Mouse (Mus musculus) kidney, postnatal 0 days (tissue): ENCODE data around the gene Kcnc4. TPM values are rescaled to one million over a fixed set of nuclear protein-coding genes. Genes with fewer than 3 reads are reported as not detected.

ENCODE experiments used
- ATAC-seq: fragments of 200-750 bp; cut with Nextera tagmentation; replicated peaks from 2 replicates; pipeline ENCODE4 v1.8.0; 2017; ENCODE audit warnings: low read depth, moderate number of reproducible peaks, moderate TSS enrichment, moderate library complexity; ENCODE audit not compliant: low FRiP score
- DNase-seq: peaks from one replicate; pipeline ENCODE4 v3.0.0-alpha.2; 2016; ENCODE audit warnings: low spot score
- H3K27ac ChIP-seq: fragments of 300-500 bp; sonication (generic); 2 replicates; pipeline ENCODE4 v1.5.1; 2014; ENCODE audit warnings: mild to moderate bottlenecking
- H3K27me3 ChIP-seq: fragments of 300-500 bp; sonication (generic); 2 replicates; pipeline ENCODE4 v1.6.1; 2014; ENCODE audit warnings: low read length, mixed read lengths; ENCODE audit not compliant: insufficient read depth
- H3K36me3 ChIP-seq: fragments of 300-500 bp; sonication (generic); 2 replicates; pipeline ENCODE4 v1.6.1; 2014; ENCODE audit warnings: low read length, mixed read lengths; ENCODE audit not compliant: insufficient read depth
- H3K4me1 ChIP-seq: fragments of 300-500 bp; sonication (generic); replicated peaks from 2 replicates; pipeline ENCODE4 v1.6.1; 2014; ENCODE audit warnings: antibody characterized with exemption, low read length, mixed read lengths; ENCODE audit not compliant: insufficient read depth
- H3K4me2 ChIP-seq: fragments of 300-500 bp; sonication (generic); 2 replicates; pipeline ENCODE4 v1.6.1; 2014; ENCODE audit warnings: mild to moderate bottlenecking, low read length, moderate library complexity, mixed read lengths
- H3K4me3 ChIP-seq: fragments of 300-500 bp; sonication (generic); replicated peaks from 2 replicates; pipeline ENCODE4 v1.5.1; 2014; ENCODE audit warnings: low read depth, low read length
- H3K9ac ChIP-seq: fragments of 300-500 bp; sonication (generic); 2 replicates; pipeline ENCODE4 v1.6.1; 2014; ENCODE audit warnings: low read depth, low read length
- H3K9me3 ChIP-seq: fragments of 300-500 bp; sonication (generic); replicated peaks from 2 replicates; pipeline ENCODE4 v1.6.1; 2016; ENCODE audit warnings: low read length, inconsistent platforms, mixed read lengths
- CTCF ChIP-seq: IDR thresholded peaks from 2 replicates; pipeline ENCODE4 v1.5.1; 2016; ENCODE audit warnings: antibody characterized with exemption, low read depth, mild to moderate bottlenecking, moderate library complexity
- WGBS: fragments of 180-500 bp; shearing (Covaris S2); extraction: QIAGEN DNeasy Blood & Tissue Kit; methylation state at CpG from one replicate; pipeline ENCODE4 v1.1.7; 2014; 5-methylcytosine and 5-hydroxymethylcytosine counted together
- polyA plus RNA-seq: library from polyadenylated mRNA; unstranded; fragments of >200 nt; fragmentation: Nextera tagmentation; extraction: Ambion mirVana; gene quantifications from 2 replicates; pipeline ENCODE4 v1.2.1, GENCODE M21; 2015

Kcnc4 gene
- polyA plus RNA-seq, 1 experiment from 2014 or later, result 0.12 TPM

DNA sequence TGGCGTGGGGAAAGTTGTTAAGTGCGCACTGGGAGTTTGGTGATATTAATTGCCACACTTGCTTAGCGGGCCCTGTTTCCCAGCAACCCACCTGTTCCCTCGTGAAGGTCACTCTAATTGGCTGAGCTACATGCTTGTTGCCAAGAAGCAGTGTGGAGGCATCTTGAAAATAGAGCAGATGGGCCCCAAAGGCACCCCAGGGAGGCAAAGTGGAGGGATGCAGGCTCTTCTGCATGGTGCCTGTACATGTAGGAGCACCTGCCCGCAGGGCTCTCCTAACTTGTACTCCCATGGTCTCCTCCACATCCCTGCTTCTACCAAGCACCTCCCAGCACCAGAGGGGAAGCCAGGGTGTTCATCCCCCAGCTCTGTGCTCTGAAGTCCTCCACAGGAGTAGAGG lies 15.5 kb downstream of the Kcnc4 start:
- DNase-seq (no peak), ATAC-seq (no peak)
- H3K27me3 ChIP-seq, result no peaks in the 10 kb centered on the region; the same call in 1 of the 2 replicates
- no peak overlapping the region for H3K4me3 ChIP-seq
- WGBS, result 81% methylated on average over 5 of the region's 5 CpGs
- H3K4me2 ChIP-seq, result no peak overlapping the region
- TF ChIP-seq CTCF, result no peak
- H3K27ac ChIP-seq, result no peak overlapping the region
- H3K36me3 ChIP-seq, result no peaks in the 10 kb centered on the region
- no peaks in the 10 kb centered on the region for H3K4me1 ChIP-seq
- H3K9ac ChIP-seq, result no peak overlapping the region
- no peaks in the 10 kb centered on the region for H3K9me3 ChIP-seq

DNA sequence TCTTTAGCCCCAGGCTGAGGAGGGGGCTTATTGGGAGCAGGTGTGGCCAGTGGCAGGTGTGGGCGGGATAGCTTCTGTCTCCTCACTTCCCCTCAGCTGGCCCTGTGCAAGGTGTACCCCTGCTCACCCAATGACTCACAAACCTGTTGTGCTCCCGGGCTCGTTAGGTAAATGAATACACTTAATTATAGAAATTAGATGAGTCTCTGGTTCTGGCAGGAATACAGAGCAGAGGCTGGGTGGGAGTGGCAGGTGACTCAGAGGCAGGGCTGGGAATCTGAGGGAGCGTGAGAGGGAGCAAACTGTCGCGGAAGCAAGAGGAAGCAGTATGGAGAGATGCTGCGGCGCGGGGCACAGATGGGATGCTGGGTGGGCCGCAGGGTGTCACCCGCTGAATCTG lies 17.2 kb downstream of the Kcnc4 start:
- no peak for TF ChIP-seq CTCF
- peak; percentile 25; the same call in 1 of the 2 replicates for ATAC-seq
- no peak overlapping the region for H3K9ac ChIP-seq
- no peaks in the 10 kb centered on the region; the same call in 1 of the 2 replicates for H3K27me3 ChIP-seq
- no peak overlapping the region for H3K27ac ChIP-seq
- WGBS, result 72% methylated on average over 11 of the region's 11 CpGs
- H3K4me3 ChIP-seq, result no peak overlapping the region
- no peaks in the 10 kb centered on the region for H3K36me3 ChIP-seq
- no peak overlapping the region for H3K4me2 ChIP-seq
- no peaks in the 10 kb centered on the region for H3K9me3 ChIP-seq
- DNase-seq, result no peak
- H3K4me1 ChIP-seq, result no peaks in the 10 kb centered on the region

DNA sequence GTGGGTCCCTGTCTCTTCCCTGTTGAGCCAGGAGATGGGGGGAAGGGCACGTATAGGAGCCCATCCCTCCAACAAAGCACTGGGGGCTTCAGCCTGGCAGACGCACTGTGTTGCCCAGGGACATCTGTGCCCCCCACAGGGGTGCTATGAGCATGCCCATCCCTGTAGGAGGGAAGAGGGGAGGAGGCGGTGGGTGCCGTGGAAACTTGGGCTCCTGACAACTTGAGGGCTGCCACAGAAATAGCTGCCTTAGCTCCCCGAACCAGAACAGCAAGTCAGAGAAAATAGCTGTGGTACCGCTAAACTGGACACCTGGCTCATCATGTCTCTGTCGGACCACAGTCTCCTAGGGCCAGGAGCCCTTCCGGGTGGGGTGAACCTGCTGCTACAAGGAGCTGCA lies 18.0 kb downstream of the Kcnc4 start:
- Histone ChIP-seq H3K27me3 (no peaks in the 10 kb centered on the region; the same call in 1 of the 2 replicates), H3K9ac (no peak overlapping the region), H3K4me3 (no peak overlapping the region), H3K9me3 (no peaks in the 10 kb centered on the region), H3K4me1 (no peaks in the 10 kb centered on the region), H3K36me3 (no peaks in the 10 kb centered on the region), H3K27ac (no peak overlapping the region), H3K4me2 (no peak overlapping the region)
- no peak for TF ChIP-seq CTCF
- WGBS, result 82% methylated on average over 8 of the region's 8 CpGs
- DNase-seq (no peak), ATAC-seq (no peak)

DNA sequence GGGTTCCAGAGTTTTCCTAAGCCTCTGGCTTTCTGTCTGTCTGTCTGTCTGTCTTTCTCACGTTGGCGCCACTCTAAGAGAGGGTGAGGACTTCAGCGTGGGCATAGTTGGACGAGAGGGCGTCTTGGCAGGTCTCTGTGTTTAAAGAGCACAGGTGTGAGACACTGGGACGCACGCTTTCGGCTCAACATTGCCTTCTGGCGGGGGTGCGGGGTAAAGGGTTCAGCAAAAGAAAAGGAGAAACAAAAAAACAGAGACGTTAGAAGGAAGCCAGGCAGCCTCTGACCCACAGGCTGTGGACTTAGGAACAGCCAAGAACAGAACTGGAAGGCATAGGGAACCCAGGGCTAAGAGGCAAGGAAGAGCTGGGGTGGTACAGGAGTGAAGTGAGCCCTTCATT lies 20.1 kb downstream of the Kcnc4 start:
- H3K4me3 ChIP-seq, result no peak overlapping the region
- no peaks in the 10 kb centered on the region for H3K4me1 ChIP-seq
- DNase-seq (no peak), ATAC-seq (no peak)
- no peak overlapping the region for H3K9ac ChIP-seq
- no peak overlapping the region for H3K27ac ChIP-seq
- no peaks in the 10 kb centered on the region for H3K36me3 ChIP-seq
- no peak for TF ChIP-seq CTCF
- H3K9me3 ChIP-seq, result no peaks in the 10 kb centered on the region
- no peaks in the 10 kb centered on the region for H3K27me3 ChIP-seq
- no peak overlapping the region for H3K4me2 ChIP-seq
- 89% methylated on average over 11 of the region's 11 CpGs for WGBS

DNA sequence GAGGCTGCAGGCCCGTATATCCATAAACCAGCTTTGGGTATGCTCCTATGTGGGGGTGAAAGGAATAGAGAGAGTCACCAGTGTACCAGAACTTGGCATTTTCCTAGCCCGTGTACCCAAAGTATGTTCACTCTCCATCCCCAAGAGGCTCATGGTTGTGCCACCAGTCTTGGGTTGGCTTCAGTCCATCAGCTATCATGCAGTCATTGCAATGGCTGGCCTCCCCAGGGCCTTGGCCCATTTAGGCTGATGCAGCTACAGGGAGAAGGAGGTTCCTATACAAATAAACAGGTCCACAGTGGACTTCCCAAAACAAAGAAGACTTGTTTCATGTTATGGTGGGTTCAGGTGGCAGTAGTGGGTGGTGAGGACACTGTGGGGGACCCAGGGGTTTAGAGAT lies 21.7 kb downstream of the Kcnc4 start:
- no peak overlapping the region for H3K4me2 ChIP-seq
- no peak overlapping the region for H3K9ac ChIP-seq
- no peak overlapping the region for H3K27ac ChIP-seq
- no peaks in the 10 kb centered on the region for H3K4me1 ChIP-seq
- TF ChIP-seq CTCF, result no peak
- no peak for ATAC-seq
- no peak for DNase-seq
- no peaks in the 10 kb centered on the region for H3K36me3 ChIP-seq
- H3K27me3 ChIP-seq, result no peaks in the 10 kb centered on the region
- H3K9me3 ChIP-seq, result no peaks in the 10 kb centered on the region
- WGBS, result 88% methylated on average over 2 of the region's 2 CpGs
- H3K4me3 ChIP-seq, result no peak overlapping the region

DNA sequence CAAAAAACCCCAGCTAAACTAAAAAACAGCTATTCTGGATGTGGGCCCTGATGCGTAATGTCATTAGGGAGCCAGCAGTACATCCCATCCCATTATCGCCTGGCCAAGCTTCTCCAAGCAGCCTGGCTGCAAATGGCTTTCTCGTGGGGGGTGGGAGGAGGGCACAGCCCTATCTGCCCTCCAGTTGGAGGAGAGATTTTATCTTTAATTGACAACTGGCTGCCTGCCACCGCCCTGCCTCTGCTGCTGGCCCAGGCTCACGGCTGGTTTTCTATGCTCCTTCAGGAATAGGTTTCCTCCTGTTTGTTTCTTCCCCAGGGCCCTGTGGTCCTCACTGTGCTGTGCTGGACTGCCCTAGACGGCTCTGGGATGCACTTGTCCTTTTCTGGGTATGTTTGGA lies 22.9 kb downstream of the Kcnc4 start:
- H3K4me1 ChIP-seq, result no peaks in the 10 kb centered on the region
- no peak overlapping the region for H3K4me3 ChIP-seq
- ATAC-seq (no peak), DNase-seq (no peak)
- no peak overlapping the region for H3K9ac ChIP-seq
- H3K9me3 ChIP-seq, result no peaks in the 10 kb centered on the region
- WGBS, result 53% methylated on average over 6 of the region's 6 CpGs
- no peak for TF ChIP-seq CTCF
- no peaks in the 10 kb centered on the region for H3K27me3 ChIP-seq
- H3K27ac ChIP-seq, result no peak overlapping the region
- no peak overlapping the region for H3K4me2 ChIP-seq
- H3K36me3 ChIP-seq, result no peaks in the 10 kb centered on the region

DNA sequence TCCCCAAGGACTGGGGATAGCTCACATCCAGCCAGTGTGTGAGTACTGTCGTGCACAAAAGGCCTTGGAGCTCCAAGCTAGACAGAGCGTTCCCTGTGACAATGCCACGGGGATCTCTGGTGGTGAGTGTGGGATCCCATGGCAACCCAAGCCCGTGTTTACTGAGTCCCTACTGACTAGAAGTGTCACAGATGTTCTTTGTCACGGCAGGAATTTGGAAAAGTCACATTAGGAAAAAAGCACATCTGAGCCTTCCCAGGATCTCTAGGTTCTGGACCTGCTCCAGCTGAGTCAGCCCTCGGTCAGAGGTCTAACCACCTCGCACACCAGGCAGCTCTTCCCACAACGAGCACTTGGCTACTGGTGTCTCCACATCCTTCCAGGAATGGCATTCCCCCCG lies 25.7 kb downstream of the Kcnc4 start:
- Histone ChIP-seq H3K4me1 (no peaks in the 10 kb centered on the region), H3K4me3 (no peak overlapping the region), H3K9me3 (no peaks in the 10 kb centered on the region), H3K27me3 (no peaks in the 10 kb centered on the region), H3K9ac (no peak overlapping the region), H3K36me3 (no peaks in the 10 kb centered on the region), H3K4me2 (no peak overlapping the region), H3K27ac (no peak overlapping the region)
- WGBS, result 55% methylated on average over 9 of the region's 9 CpGs
- DNase-seq (peak; percentile 16), ATAC-seq (no peak)
- no peak for TF ChIP-seq CTCF
